ENCODE assay signal across 22 mouse cellular contexts in genomic region chr6:49037268-49037662, GRCm38 (mm10). TPM values are rescaled to one million over a fixed set of nuclear protein-coding genes. Genes with fewer than 3 reads are reported as not detected.
DNase-seq lines count a peak whose midpoint lies in the region; ATAC-seq and TF ChIP-seq lines count a peak whose summit lies in the region.
"Had no signal": no experiment of that assay in that cellular context is flagged by ENCODE, and none has a peak within 500 bp of the region (broad histone marks: within the 10 kb centered on the region; RNA-seq: fewer than 3 reads in every experiment).

No protein-coding gene starts in this region.

- DNase-seq in heart, adult 11 months = peak; percentile 87
- no peak for DNase-seq in heart, adult 8-10 months (ENCODE audit: low spot score)
- no peak for DNase-seq in kidney, postnatal 0 days (ENCODE audit: low spot score)
- no peak for DNase-seq in kidney, postnatal 36 days
- no peak for DNase-seq in ovary, postnatal 14 days (ENCODE audit: low spot score)
- DNase-seq in layer of hippocampus, postnatal 36 days = no peak
- DNase-seq: cerebellum, adult 9-10 months; forebrain, postnatal 0 days; gastrocnemius, postnatal 25 days; kidney, postnatal 14 days; thymus, adult 2 months had no signal

- no peaks in the 10 kb centered on the region for H3K4me1 ChIP-seq in kidney, postnatal 0 days (replicated peaks; ENCODE audit: insufficient read depth, low read length)
- peaks cover 2% of the 10 kb centered on the region for H3K4me1 ChIP-seq in ES-Bruce4 (ENCODE audit: control insufficient read depth, insufficient read depth, low read length)
- H3K4me1 ChIP-seq in embryonic fibroblast, embryonic 13.5 days (ENCODE audit: control insufficient read depth, insufficient read depth, low read length) = peaks cover 8% of the 10 kb centered on the region; the same call in 1 of the 2 replicates

- no peak overlapping the region for H3K27ac ChIP-seq in kidney, postnatal 0 days
- no peak overlapping the region for H3K27ac ChIP-seq in ES-Bruce4 (ENCODE audit: insufficient read depth, low read length)
- no peak overlapping the region for H3K27ac ChIP-seq in embryonic fibroblast, embryonic 13.5 days (ENCODE audit: insufficient read depth, low read length)
- H3K27ac ChIP-seq: neural tube, embryonic 15.5 days had no signal

- TF ChIP-seq POLR2A in ES-Bruce4 (IDR thresholded peaks at IDR 0.05; ENCODE audit: insufficient read depth, low read length) = no peak
- no peak for TF ChIP-seq POLR2A in embryonic fibroblast, embryonic 13.5 days (IDR thresholded peaks at IDR 0.05; ENCODE audit: low read depth, low read length)

- H3K9ac ChIP-seq in kidney, postnatal 0 days (ENCODE audit: low read depth, low read length) = no peak overlapping the region
- H3K9ac ChIP-seq in ES-Bruce4 (ENCODE audit: low read depth, poor library complexity, severe bottlenecking) = no peak overlapping the region
- H3K9ac ChIP-seq: forebrain, postnatal 0 days; neural tube, embryonic 15.5 days had no signal

- 61% methylated on average over 12 of the region's 12 CpGs for whole genome bisulfite sequencing in kidney, postnatal 0 days

- no peak for TF ChIP-seq CTCF in kidney, postnatal 0 days (IDR thresholded peaks at IDR 0.05; ENCODE audit: low read depth)
- TF ChIP-seq CTCF in ES-Bruce4 (IDR thresholded peaks at IDR 0.05; ENCODE audit: low read depth, low read length) = no peak
- no peak for TF ChIP-seq CTCF in embryonic fibroblast, embryonic 13.5 days (IDR thresholded peaks at IDR 0.05; ENCODE audit: borderline replicate concordance, insufficient read depth, low read length)

- no peaks in the 10 kb centered on the region for H3K27me3 ChIP-seq in kidney, postnatal 0 days (ENCODE audit: insufficient read depth, low read length)
- H3K27me3 ChIP-seq in ES-Bruce4 (ENCODE audit: control insufficient read depth, insufficient read depth, low read length, poor library complexity, severe bottlenecking) = no peaks in the 10 kb centered on the region

- H3K4me3 ChIP-seq in kidney, postnatal 0 days (replicated peaks; ENCODE audit: low read depth, low read length) = no peak overlapping the region
- H3K4me3 ChIP-seq in ES-Bruce4 (ENCODE audit: low read depth, low read length) = peak overlapping the region; percentile 66
- peak overlapping the region; percentile 5 for H3K4me3 ChIP-seq in embryonic fibroblast, embryonic 13.5 days (ENCODE audit: insufficient read depth, low read length)
- H3K4me3 ChIP-seq: neural tube, embryonic 15.5 days had no signal

- ATAC-seq in kidney, postnatal 0 days (replicated peaks; ENCODE audit: low FRiP score, low read depth) = peak; percentile 19; the same call in 1 of the 2 replicates
- ATAC-seq: forebrain, postnatal 0 days had no signal

- TF ChIP-seq EP300 in ES-Bruce4 (IDR thresholded peaks at IDR 0.05; ENCODE audit: insufficient read depth, low read depth, low read length) = no peak

- H3K36me3 ChIP-seq in kidney, postnatal 0 days (ENCODE audit: insufficient read depth, low read length) = no peaks in the 10 kb centered on the region
- no peaks in the 10 kb centered on the region for H3K36me3 ChIP-seq in ES-Bruce4 (ENCODE audit: control insufficient read depth, insufficient read depth, low read length, poor library complexity, severe bottlenecking)
- H3K36me3 ChIP-seq: G1E; hindbrain, embryonic 10.5 days; neural tube, embryonic 15.5 days had no signal

- H3K9me3 ChIP-seq in kidney, postnatal 0 days (replicated peaks; ENCODE audit: low read length) = no peaks in the 10 kb centered on the region
- H3K9me3 ChIP-seq in ES-Bruce4 (replicated peaks; ENCODE audit: control insufficient read depth, insufficient read depth, low read length, poor library complexity, severe bottlenecking) = no peaks in the 10 kb centered on the region
- H3K9me3 ChIP-seq: G1E; hindbrain, embryonic 10.5 days; neural tube, embryonic 15.5 days had no signal

- no peak overlapping the region for H3K4me2 ChIP-seq in kidney, postnatal 0 days (ENCODE audit: low read length)

RNA-seq across cellular contexts. Expression of gene Gpnmb, which starts 0.9 kb away (rescaled TPM):
- total RNA-seq in heart, adult 8-10 months (2022) = 1 to 10 TPM in 2 of 4 experiments, under 1 TPM in 2; 0.63 to 1.5 (median 1.1) TPM
- polyA plus RNA-seq in kidney, postnatal 0 days (2015; fragmentation: Nextera tagmentation; extraction: Ambion mirVana) = 0.36 and 0.47 TPM in 2 replicates
- polyA plus RNA-seq in ES-Bruce4 (2011; ENCODE audit: insufficient read depth, insufficient read length, low read depth, missing spikeins) = 2.5 and 2.7 TPM in 2 replicates
- 29.1 and 33.1 TPM in 2 replicates for polyA plus RNA-seq in embryonic fibroblast, embryonic 13.5 days (2011; ENCODE audit: insufficient read length, low read depth, missing spikeins)
- total RNA-seq in layer of hippocampus, postnatal 36 days (2021) = 1 to 10 TPM; 1.8 to 3.1 TPM

RNA-seq across cellular contexts. Expression of gene Malsu1, which starts 36.3 kb away (rescaled TPM):
- total RNA-seq in heart, adult 8-10 months (2022) = 10 to 100 TPM; 23.4 to 39.8 (median 36.9) TPM
- polyA plus RNA-seq in kidney, postnatal 0 days (2015; fragmentation: Nextera tagmentation; extraction: Ambion mirVana) = 113 and 123 TPM in 2 replicates
- polyA plus RNA-seq in ES-Bruce4 (2011; ENCODE audit: insufficient read depth, insufficient read length, low read depth, missing spikeins) = 26.8 and 37.2 TPM in 2 replicates
- polyA plus RNA-seq in embryonic fibroblast, embryonic 13.5 days (2011; ENCODE audit: insufficient read length, low read depth, missing spikeins) = 26.8 and 33.4 TPM in 2 replicates
- total RNA-seq in layer of hippocampus, postnatal 36 days (2021) = 10 to 100 TPM; 33.1 to 35.8 TPM

RNA-seq across cellular contexts. Expression of gene Svs1, which starts 50.6 kb away (rescaled TPM):
- total RNA-seq in heart, adult 8-10 months (2022) = not detected
- not detected in 2 replicates for polyA plus RNA-seq in kidney, postnatal 0 days (2015; fragmentation: Nextera tagmentation; extraction: Ambion mirVana)
- polyA plus RNA-seq in ES-Bruce4 (2011; ENCODE audit: insufficient read depth, insufficient read length, low read depth, missing spikeins) = not detected in 2 replicates
- not detected in 2 replicates for polyA plus RNA-seq in embryonic fibroblast, embryonic 13.5 days (2011; ENCODE audit: insufficient read length, low read depth, missing spikeins)
- total RNA-seq in layer of hippocampus, postnatal 36 days (2021) = not detected
- total RNA-seq: adrenal gland, postnatal 10 days; forebrain, postnatal 0 days; gastrocnemius, postnatal 25 days; layer of hippocampus, postnatal 14 days; left cerebral cortex, postnatal 36 days had no signal
- polyA plus RNA-seq: forebrain, postnatal 0 days; G1E; hindbrain, embryonic 10.5 days; inflammation-experienced regulatory T-cells, adult 6 months; liver, embryonic 16.5 days; neural tube, embryonic 15.5 days; small intestine, adult 2 months had no signal
